Mouse (Mus musculus) neural tube, embryonic 14.5 days (tissue): Measurements from ENCODE around the gene Atxn1. TPM values are rescaled to one million over a fixed set of nuclear protein-coding genes. Genes with fewer than 3 reads are reported as not detected.

ENCODE experiments used
- ATAC-seq: fragments of 200-750 bp; cut with Nextera tagmentation; 2 replicates; pipeline ENCODE4 v1.8.0; 2017; ENCODE audit warnings: low read depth, mild to moderate bottlenecking, moderate TSS enrichment, moderate library complexity
- H3K27ac ChIP-seq: fragments of 300-500 bp; sonication (generic); 2 replicates; pipeline ENCODE4 v1.5.1; 2014; ENCODE audit warnings: low read depth, mild to moderate bottlenecking, control low read depth, low read length, moderate library complexity, mixed read lengths
- H3K27me3 ChIP-seq: fragments of 300-500 bp; sonication (generic); 2 replicates; pipeline ENCODE4 v1.6.1; 2014; ENCODE audit warnings: low read length; ENCODE audit not compliant: control insufficient read depth, insufficient read depth
- H3K36me3 ChIP-seq: fragments of 300-500 bp; sonication (generic); 2 replicates; pipeline ENCODE4 v1.6.1; 2014; ENCODE audit warnings: low read length, mixed read lengths; ENCODE audit not compliant: control insufficient read depth, insufficient read depth
- H3K4me1 ChIP-seq: fragments of 300-500 bp; sonication (generic); 2 replicates; pipeline ENCODE4 v1.6.1; 2014; ENCODE audit warnings: low read length; ENCODE audit not compliant: control insufficient read depth, insufficient read depth
- H3K4me2 ChIP-seq: fragments of 300-500 bp; sonication (generic); 2 replicates; pipeline ENCODE4 v1.6.1; 2014; ENCODE audit warnings: mild to moderate bottlenecking, low read depth, low read length, control low read depth
- H3K4me3 ChIP-seq: fragments of 300-500 bp; sonication (generic); 2 replicates; pipeline ENCODE4 v1.5.1; 2014; ENCODE audit warnings: low read depth, low read length, control low read depth, mixed read lengths
- H3K9ac ChIP-seq: fragments of 300-500 bp; sonication (generic); replicated peaks from 2 replicates; pipeline ENCODE4 v1.6.1; 2014; ENCODE audit warnings: low read depth, mild to moderate bottlenecking, control low read depth, low read length, mixed read lengths
- H3K9me3 ChIP-seq: fragments of 300-500 bp; sonication (generic); 2 replicates; pipeline ENCODE4 v1.6.1; 2016; ENCODE audit warnings: low read length; ENCODE audit not compliant: control insufficient read depth
- WGBS: fragments of 180-500 bp; shearing (Covaris S2); extraction: QIAGEN DNeasy Blood & Tissue Kit; methylation state at CpG from one replicate; pipeline ENCODE4 v1.1.7; 2014; 5-methylcytosine and 5-hydroxymethylcytosine counted together
- polyA plus RNA-seq: library from polyadenylated mRNA; unstranded; fragments of >200 nt; fragmentation: Nextera tagmentation; extraction: Ambion mirVana; gene quantifications from 2 replicates; pipeline ENCODE4 v1.2.1, GENCODE M21; 2014

The Atxn1 gene
- polyA plus RNA-seq, 1 experiment from 2014 or later: 9.4 TPM

DNA sequence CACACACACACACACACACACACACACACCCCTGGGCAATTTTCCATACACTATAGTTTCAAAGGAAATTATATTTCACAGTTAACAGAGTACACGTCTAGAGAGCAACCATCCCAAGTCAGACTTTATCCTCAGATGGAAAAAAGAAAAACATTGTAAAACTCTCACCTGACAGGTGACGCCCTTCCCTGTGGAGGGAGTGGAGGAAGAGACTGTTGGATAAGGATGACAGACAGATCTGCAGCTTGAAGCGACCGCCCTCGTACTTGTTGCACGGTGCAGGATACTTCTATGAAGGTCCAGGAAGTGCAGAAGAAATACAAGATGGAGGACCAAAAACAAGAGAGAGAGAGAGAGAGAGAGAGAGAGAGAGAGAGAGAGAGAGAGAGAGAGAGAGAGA is 8.5 kb downstream of the Atxn1 start:
- Histone ChIP-seq H3K4me3 (no peak overlapping the region), H3K36me3 (no peaks in the 10 kb centered on the region), H3K9ac (no peak overlapping the region), H3K4me1 (0 out of 2 replicates have a peak, but pooled peaks cover 4% of the 10 kb centered on the region), H3K27me3 (no peaks in the 10 kb centered on the region), H3K27ac (no peak overlapping the region), H3K9me3 (no peaks in the 10 kb centered on the region), H3K4me2 (no peak overlapping the region)
- no peak for ATAC-seq
- 94% methylated on average over 6 of the region's 6 CpGs for WGBS

DNA sequence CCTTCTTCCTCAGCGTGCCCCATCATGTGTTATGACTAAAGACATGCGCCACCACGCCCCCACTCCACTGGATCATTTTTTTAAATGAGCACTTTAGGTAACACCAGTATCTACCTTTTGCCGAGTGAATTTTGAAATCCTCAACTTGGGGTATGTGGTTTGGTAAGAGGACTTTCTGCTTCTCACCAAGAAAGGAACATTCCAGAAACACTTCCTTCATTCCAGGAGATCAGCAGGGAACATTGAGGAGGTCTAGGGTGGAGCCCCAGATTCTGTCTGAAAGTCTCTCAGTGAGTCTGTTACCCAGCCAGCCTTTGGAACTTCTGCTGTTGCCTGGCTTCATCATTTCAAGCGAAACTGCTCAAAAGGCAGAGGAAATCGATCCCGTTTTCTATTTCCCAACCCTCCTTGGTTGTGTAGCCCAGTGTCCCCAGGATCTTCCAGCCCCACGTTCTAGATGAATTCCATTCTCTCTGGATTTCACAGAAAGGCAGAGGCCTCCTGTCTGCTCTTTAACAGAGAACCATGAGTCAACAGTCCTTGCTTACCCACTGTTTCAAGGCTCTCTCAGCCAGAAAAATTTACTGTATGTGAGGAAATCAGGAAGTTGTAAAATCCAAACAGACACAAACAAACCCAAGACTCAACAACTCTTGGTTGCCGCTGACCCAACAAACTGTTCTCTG is 9.3 kb downstream of the Atxn1 start:
- no peak overlapping the region for H3K9ac ChIP-seq
- no peaks in the 10 kb centered on the region for H3K4me1 ChIP-seq
- no peak overlapping the region for H3K4me2 ChIP-seq
- no peaks in the 10 kb centered on the region for H3K27me3 ChIP-seq
- no peaks in the 10 kb centered on the region for H3K36me3 ChIP-seq
- no peak for ATAC-seq
- no peak overlapping the region for H3K4me3 ChIP-seq
- WGBS: 85% methylated on average over 9 of the region's 9 CpGs
- H3K27ac ChIP-seq: no peak overlapping the region
- H3K9me3 ChIP-seq: no peaks in the 10 kb centered on the region

DNA sequence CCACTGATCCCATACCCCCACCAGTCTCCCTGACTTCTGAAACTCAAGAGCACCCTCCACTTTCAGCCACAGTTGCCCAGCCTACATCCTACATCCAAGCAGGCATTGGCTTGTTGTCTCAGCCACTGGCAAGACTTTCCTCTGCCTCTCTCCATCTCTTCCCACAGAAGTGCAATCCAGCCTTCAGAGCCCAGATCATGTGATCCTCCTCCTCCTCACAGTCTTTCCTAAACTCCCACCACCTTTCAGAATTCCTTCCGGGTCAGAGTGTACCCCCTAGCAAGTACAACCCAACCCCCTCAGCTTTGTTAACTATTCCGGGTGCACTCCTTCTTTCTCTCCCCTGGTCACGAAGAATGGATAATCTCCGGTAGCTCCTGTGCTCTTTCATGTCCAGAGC is 11.7 kb downstream of the Atxn1 start:
- Histone ChIP-seq H3K4me3 (no peak overlapping the region), H3K27me3 (no peaks in the 10 kb centered on the region), H3K9me3 (no peaks in the 10 kb centered on the region), H3K4me1 (no peaks in the 10 kb centered on the region; the same call in 1 of the 2 replicates), H3K36me3 (no peaks in the 10 kb centered on the region), H3K27ac (no peak overlapping the region), H3K9ac (no peak overlapping the region), H3K4me2 (no peak overlapping the region)
- no peak for ATAC-seq
- WGBS: 86% methylated on average over 4 of the region's 4 CpGs

DNA sequence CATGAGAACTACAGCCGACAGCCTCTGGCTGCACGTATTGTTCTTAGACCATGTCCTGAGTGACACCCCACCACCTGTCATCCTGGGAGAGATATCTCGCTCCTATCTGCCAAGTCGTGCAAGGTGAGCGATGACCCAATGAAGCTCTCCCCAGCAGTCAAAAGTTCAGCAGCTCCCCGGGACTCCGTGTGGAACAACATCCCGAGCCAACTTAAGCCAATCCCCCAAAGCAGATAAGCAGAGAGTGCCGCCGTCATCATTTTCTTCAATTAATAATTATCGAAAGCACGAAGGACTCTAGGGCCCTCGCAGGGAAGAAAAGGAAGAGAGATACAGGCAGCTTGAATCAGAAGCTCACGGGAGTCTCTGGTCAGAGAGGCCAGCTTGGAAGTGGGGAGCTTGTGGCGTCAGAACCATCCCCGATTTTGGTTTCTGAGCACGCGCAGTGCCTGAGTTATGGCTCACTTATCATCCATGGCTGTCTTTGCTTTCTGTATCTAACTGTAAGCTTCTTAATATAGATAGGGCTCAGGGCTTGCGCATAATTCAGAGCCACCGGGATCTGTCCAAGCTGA is 13.7 kb downstream of the Atxn1 start:
- Histone ChIP-seq H3K4me2 (no peak overlapping the region), H3K9ac (no peak overlapping the region), H3K27me3 (no peaks in the 10 kb centered on the region), H3K4me1 (no peaks in the 10 kb centered on the region; the same call in 1 of the 2 replicates), H3K4me3 (no peak overlapping the region), H3K9me3 (no peaks in the 10 kb centered on the region), H3K36me3 (no peaks in the 10 kb centered on the region), H3K27ac (no peak overlapping the region)
- 83% methylated on average over 20 of the region's 20 CpGs for WGBS
- ATAC-seq: no peak

DNA sequence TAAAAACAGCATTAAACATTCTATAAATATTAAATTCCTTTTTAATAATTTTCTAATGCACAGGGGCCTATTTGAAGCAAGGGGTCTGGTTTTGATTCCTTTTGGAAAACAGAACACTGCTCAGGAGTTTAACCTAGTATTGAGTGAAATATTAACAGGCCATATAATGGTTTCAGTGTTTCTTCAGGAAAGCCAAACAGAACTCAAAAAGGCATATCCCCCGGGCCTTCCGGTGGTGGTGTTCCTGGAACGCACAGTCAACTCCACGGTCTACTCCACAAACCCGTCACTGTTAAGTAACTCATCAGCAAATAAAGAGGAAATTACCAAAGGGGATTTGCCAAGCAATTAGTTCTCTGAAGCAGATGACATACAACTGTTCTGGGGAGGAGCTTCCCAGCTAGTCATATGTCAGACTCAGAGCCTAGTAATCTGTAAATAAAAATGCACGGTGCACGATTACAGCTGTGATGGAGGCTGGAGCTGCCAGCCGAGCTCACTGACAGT is 14.4 kb downstream of the Atxn1 start:
- H3K4me2 ChIP-seq: no peak overlapping the region
- no peaks in the 10 kb centered on the region for H3K27me3 ChIP-seq
- no peak overlapping the region for H3K27ac ChIP-seq
- no peak overlapping the region for H3K9ac ChIP-seq
- no peaks in the 10 kb centered on the region for H3K9me3 ChIP-seq
- H3K36me3 ChIP-seq: no peaks in the 10 kb centered on the region
- no peak overlapping the region for H3K4me3 ChIP-seq
- H3K4me1 ChIP-seq: no peaks in the 10 kb centered on the region; the same call in 1 of the 2 replicates
- peak; percentile 71; the same call in 1 of the 2 replicates for ATAC-seq
- 29% methylated on average over 8 of the region's 8 CpGs for WGBS

DNA sequence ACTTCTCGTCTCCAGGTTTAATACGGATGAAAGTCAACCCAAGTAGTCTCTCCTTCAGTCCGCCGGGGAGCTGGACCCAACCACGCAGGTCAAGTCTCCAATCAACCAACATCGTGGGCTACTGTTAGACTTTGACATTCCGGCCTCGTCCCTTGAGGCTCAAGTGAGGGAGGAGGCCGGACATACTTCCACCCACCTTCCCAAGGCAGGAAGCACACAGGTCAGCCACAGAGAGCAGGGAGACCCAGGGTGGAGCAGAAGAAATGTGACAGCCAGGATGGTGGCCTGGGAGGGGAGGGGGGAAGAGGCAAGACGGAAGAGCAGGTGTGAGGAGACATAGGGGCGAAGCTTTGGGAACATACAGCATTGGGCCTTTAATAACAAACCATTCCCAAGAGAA is 18.7 kb downstream of the Atxn1 start:
- H3K36me3 ChIP-seq: no peaks in the 10 kb centered on the region
- no peaks in the 10 kb centered on the region for H3K9me3 ChIP-seq
- H3K4me2 ChIP-seq: no peak overlapping the region
- no peak overlapping the region for H3K9ac ChIP-seq
- WGBS: 93% methylated on average over 11 of the region's 11 CpGs
- H3K4me3 ChIP-seq: no peak overlapping the region
- ATAC-seq: no peak
- no peaks in the 10 kb centered on the region for H3K27me3 ChIP-seq
- no peaks in the 10 kb centered on the region; the same call in 1 of the 2 replicates for H3K4me1 ChIP-seq
- no peak overlapping the region for H3K27ac ChIP-seq

DNA sequence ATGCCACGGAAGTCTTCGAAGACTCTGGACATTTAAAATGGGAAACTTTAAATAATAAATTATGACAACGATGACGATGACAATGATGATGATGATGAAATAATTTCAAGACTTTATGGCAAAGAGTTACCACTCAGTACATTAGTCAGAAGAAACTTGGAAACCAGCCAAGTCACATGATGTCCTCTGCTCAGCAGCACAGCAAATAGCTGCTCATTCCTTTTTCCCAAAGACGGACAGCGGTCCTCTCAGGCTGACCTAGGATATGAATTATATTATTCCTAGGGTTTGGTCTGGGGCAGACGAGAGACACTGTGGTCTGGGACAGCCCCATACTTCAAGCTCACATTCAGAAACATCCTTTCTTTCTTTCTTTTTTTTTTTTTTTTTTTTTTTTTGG is 22.5 kb downstream of the Atxn1 start:
- no peak overlapping the region for H3K4me3 ChIP-seq

DNA sequence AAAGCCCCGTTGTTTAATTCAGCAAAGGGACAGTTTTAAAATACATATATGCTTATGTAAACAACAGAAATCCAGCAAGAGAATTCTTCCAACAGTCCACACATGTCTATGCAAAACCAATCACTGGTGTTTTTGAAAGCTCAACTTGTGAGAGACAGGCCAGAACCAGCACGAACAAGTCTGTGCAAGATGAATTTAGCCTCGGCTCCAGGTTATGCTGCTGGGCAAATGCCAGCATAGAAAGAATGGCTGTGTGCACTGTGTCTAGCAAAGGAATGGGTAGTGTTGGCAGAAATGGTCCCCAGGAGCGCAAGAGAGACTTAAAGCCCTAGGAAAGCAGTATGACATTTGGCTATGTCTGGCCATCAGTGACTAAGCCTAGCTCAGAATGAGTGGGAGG is 24.1 kb downstream of the Atxn1 start:
- Histone ChIP-seq H3K9me3 (no peaks in the 10 kb centered on the region), H3K4me3 (no peak overlapping the region), H3K4me2 (no peak overlapping the region), H3K36me3 (no peaks in the 10 kb centered on the region), H3K27me3 (no peaks in the 10 kb centered on the region), H3K4me1 (no peaks in the 10 kb centered on the region), H3K9ac (no peak overlapping the region), H3K27ac (no peak overlapping the region)
- WGBS: 85% methylated on average over 4 of the region's 4 CpGs
- no peak for ATAC-seq

More for the DNA sequence above, 22.5 kb downstream of the Atxn1 start:
- WGBS: 85% methylated on average over 7 of the region's 7 CpGs
- H3K27ac ChIP-seq: no peak overlapping the region
- H3K27me3 ChIP-seq: no peaks in the 10 kb centered on the region
- H3K9ac ChIP-seq: no peak overlapping the region
- H3K36me3 ChIP-seq: no peaks in the 10 kb centered on the region
- H3K4me1 ChIP-seq: no peaks in the 10 kb centered on the region
- H3K4me2 ChIP-seq: no peak overlapping the region
- no peaks in the 10 kb centered on the region for H3K9me3 ChIP-seq
- ATAC-seq: no peak

DNA sequence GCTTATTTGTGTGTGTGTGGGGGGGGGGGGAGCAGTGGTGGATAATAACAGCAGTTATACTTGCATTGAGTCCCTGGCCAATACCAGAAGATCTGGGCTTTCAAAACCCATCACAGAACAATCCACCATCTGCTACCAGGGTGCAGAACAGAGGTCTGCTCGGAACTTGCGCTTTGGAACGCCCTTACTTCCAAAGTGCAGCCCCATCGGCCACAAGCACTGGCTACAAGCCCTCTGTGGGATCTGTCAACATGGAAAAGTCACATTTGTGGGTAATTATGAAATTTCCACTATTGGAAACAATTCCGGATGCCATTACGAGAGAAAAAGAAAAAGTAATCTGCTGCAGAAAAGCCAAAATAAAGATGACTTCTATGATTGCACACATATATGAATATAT is 25.2 kb downstream of the Atxn1 start:
- 85% methylated on average over 6 of the region's 6 CpGs for WGBS
- H3K9me3 ChIP-seq: no peaks in the 10 kb centered on the region

More for the DNA sequence above, 25.2 kb downstream of the Atxn1 start:
- Histone ChIP-seq H3K27me3 (no peaks in the 10 kb centered on the region), H3K9ac (no peak overlapping the region), H3K4me3 (no peak overlapping the region), H3K27ac (no peak overlapping the region), H3K36me3 (no peaks in the 10 kb centered on the region), H3K4me1 (no peaks in the 10 kb centered on the region), H3K4me2 (no peak overlapping the region)
- ATAC-seq: no peak
